Mouse (Mus musculus): Measurements from ENCODE around the gene Cacna2d4.

- TF ChIP-seq POLR2A (IDR thresholded peaks at IDR 0.05; ENCODE audit: control insufficient read depth, extremely low read depth, insufficient read depth, low read length, poor library complexity) (no peak), CTCF (IDR thresholded peaks at IDR 0.05; ENCODE audit: borderline replicate concordance, control insufficient read depth, extremely low read depth, insufficient read depth, low read length, poor library complexity) (no peak)
Observed at GRCm38 (mm10) chr6:119360925-119361702, 124.8 kb downstream of the Cacna2d4 start.
